Mouse (Mus musculus) liver, embryonic 14.5 days (tissue): ENCODE results near the gene Ect2. TPM values are rescaled to one million over a fixed set of nuclear protein-coding genes. Genes with fewer than 3 reads are reported as not detected.

Source experiments
- ATAC-seq: fragments of 200-750 bp; cut with Nextera tagmentation; 2 replicates; pipeline ENCODE4 v1.8.0; 2017; ENCODE audit warnings: moderate number of reproducible peaks, mild to moderate bottlenecking, moderate library complexity; ENCODE audit not compliant: insufficient read depth
- DNase-seq, 3 experiments: peaks; one replicate each; pipeline ENCODE4 v3.0.0-alpha.2; 2012 to 2013; ENCODE audit warnings: low read depth in 3 of 3, low spot score in 3 of 3
- H3K27ac ChIP-seq: fragments of 300-500 bp; sonication (generic); 2 replicates; pipeline ENCODE4 v1.5.1; 2014; ENCODE audit warnings: moderate library complexity, mild to moderate bottlenecking, control low read depth, inconsistent platforms
- H3K27me3 ChIP-seq: fragments of 300-500 bp; sonication (generic); 2 replicates; pipeline ENCODE4 v1.6.1; 2014; ENCODE audit warnings: mild to moderate bottlenecking, low read length, moderate library complexity; ENCODE audit not compliant: control insufficient read depth, insufficient read depth
- H3K36me3 ChIP-seq: fragments of 300-500 bp; sonication (generic); replicated peaks from 2 replicates; pipeline ENCODE4 v1.6.1; 2014; ENCODE audit warnings: low read depth; ENCODE audit not compliant: control insufficient read depth, insufficient read depth
- H3K4me1 ChIP-seq, 2 experiments: fragments of 200-500 bp in 1 of 2; fragments of 300-500 bp in 1 of 2; sonication (generic) in 1 of 2; replicated peaks; 2 replicates each; pipeline ENCODE4 v1.6.1; 2012 to 2014; ENCODE audit warnings: antibody characterized with exemption in 1 of 2, inconsistent platforms in 1 of 2, low read length in 1 of 2; ENCODE audit not compliant: control insufficient read depth in 2 of 2, insufficient read depth in 2 of 2
- H3K4me2 ChIP-seq: fragments of 300-500 bp; sonication (generic); 2 replicates; pipeline ENCODE4 v1.6.1; 2014; ENCODE audit warnings: low read depth, mild to moderate bottlenecking, control low read depth, moderate library complexity
- H3K4me3 ChIP-seq, 2 experiments: fragments of 200-500 bp in 1 of 2; fragments of 300-500 bp in 1 of 2; sonication (generic) in 1 of 2; 2 replicates each; pipeline ENCODE4 v1.5.1; 2012 to 2014; ENCODE audit warnings: low read depth in 2 of 2, low read length in 2 of 2, mild to moderate bottlenecking in 2 of 2, control low read depth in 1 of 2, inconsistent platforms in 1 of 2, moderate library complexity in 1 of 2; ENCODE audit not compliant: insufficient read depth in 1 of 2
- H3K9ac ChIP-seq: fragments of 300-500 bp; sonication (generic); replicated peaks from 2 replicates; pipeline ENCODE4 v1.6.1; 2014; ENCODE audit warnings: mild to moderate bottlenecking, control low read depth, moderate library complexity
- H3K9me3 ChIP-seq: fragments of 300-500 bp; sonication (generic); 2 replicates; pipeline ENCODE4 v1.6.1; 2016; ENCODE audit warnings: low read length, mixed read lengths; ENCODE audit not compliant: control insufficient read depth
- CTCF ChIP-seq: IDR thresholded peaks from 2 replicates; pipeline ENCODE4 v1.5.1; 2016; ENCODE audit warnings: antibody characterized with exemption, low read depth, control low read depth
- EP300 ChIP-seq: IDR thresholded peaks from 2 replicates; pipeline ENCODE4 v1.6.1; 2016; ENCODE audit warnings: antibody characterized with exemption, low read depth
- WGBS: fragments of 180-500 bp; shearing (Covaris S2); extraction: QIAGEN DNeasy Blood & Tissue Kit; methylation state at CpG from one replicate; pipeline ENCODE4 v1.1.7; 2014; ENCODE audit not compliant: insufficient replicate concordance; 5-methylcytosine and 5-hydroxymethylcytosine counted together
- polyA plus RNA-seq, 2 experiments: library from polyadenylated mRNA; depleted of rRNA in 1 of 2; stranded (reverse) in 1 of 2; unstranded in 1 of 2; fragments of >200 nt; fragmentation: Nextera tagmentation in 1 of 2; extraction: Ambion mirVana in 1 of 2; gene quantifications; 2 replicates each; pipeline versions ENCODE4 v1.2.1 to v1.2.3; 2012 to 2014

Gene Ect2
- polyA plus RNA-seq (2012; rRNA removed) = 12.8 and 15.9 TPM in 2 replicates
- 37.2 and 41.1 TPM in 2 replicates for polyA plus RNA-seq (2014; fragmentation: Nextera tagmentation; extraction: Ambion mirVana)

DNA sequence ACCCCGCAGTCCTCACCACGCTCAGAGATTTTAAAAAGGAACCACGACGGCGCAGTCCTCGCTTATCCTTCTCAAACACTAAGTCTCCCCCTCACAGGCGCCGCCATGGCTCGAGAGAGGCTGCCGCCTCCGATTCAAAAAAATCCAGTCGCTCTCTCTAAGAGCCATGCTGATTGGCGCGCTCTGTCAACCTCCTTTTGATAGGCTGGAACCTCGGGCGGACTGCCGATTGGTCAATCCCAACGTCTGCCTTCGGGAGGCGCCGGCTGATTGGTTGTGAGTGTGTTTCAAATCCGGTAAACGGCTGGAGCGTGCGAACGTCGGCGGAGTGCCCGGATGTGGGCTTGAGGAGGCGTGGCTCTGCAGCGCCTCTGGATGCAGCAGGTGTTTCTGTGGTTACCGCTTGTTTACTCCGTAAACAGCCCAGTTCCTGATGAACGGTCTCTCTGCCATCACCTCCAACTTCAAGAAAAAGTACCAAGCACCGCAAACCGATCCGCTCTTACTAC lies at the start of gene Ect2:
Ect2 (minus strand) TSS at position 178 of the 509 bp plus-strand sequence.
- H3K4me3 ChIP-seq = peak within 1 kb of the TSS; percentile 74 to 76
- H3K9me3 ChIP-seq = no peaks in the 10 kb centered on the region
- H3K27ac ChIP-seq = peak within 1 kb of the TSS; percentile 71
- DNase-seq (peak; percentile 99), ATAC-seq (peak; percentile 95)
- H3K27me3 ChIP-seq = no peaks in the 10 kb centered on the region
- H3K4me2 ChIP-seq = peak within 1 kb of the TSS; percentile 95
- H3K36me3 ChIP-seq = peaks cover 24% of the 10 kb centered on the region
- TF ChIP-seq CTCF = no peak
- TF ChIP-seq EP300 = peak; percentile 58
- H3K9ac ChIP-seq = peak within 1 kb of the TSS; percentile 95
- WGBS = under 1% methylated on average over 34 of the region's 37 CpGs
- H3K4me1 ChIP-seq = peaks cover 13 to 24% of the 10 kb centered on the region in 2 experiments

DNA sequence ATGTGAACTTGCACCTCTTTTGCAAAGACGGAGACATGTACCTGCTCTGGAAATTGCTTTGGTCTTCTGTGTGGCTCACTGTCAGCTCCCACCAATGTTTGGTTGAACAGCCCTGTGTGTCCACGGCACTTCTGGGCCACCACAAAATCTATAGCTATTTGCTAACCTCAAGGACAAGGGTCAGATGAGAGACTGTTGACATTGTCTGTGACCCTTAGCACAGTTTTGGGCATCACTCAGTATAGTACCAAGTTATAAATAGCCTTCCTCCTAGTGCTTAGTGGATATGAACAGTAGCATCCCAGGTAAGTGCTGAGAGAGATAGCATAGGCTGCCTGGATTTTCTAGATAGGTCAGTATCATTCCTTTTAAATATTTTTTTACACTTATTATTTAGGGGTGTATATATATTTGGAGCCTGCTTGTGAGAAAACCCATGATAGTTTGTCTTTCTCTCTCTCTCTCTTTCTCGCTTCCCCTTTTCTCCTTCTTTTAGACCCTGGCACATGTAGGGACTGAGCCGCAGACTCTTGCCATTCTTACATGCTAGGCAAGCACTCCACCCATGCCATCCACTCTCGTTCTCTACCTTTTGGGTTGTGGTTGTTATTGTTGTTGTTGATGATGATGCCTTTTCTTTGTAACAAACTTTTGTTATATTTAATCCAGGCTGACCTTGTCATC lies 48.2 kb upstream of the Ect2 start:
- Histone ChIP-seq H3K4me2 (no peak overlapping the region), H3K27ac (no peak overlapping the region), H3K4me1 (peaks cover 0 to 5% of the 10 kb centered on the region in 2 experiments; a peak in 2 of 4 replicates), H3K4me3 (no peak overlapping the region), H3K27me3 (no peaks in the 10 kb centered on the region), H3K9me3 (no peaks in the 10 kb centered on the region), H3K9ac (no peak overlapping the region), H3K36me3 (no peaks in the 10 kb centered on the region)
- 66% methylated on average over 5 of the region's 5 CpGs for WGBS
- DNase-seq (no peak), ATAC-seq (peak; percentile 62; the same call in 1 of the 2 replicates)
- TF ChIP-seq CTCF (no peak), EP300 (no peak)

DNA sequence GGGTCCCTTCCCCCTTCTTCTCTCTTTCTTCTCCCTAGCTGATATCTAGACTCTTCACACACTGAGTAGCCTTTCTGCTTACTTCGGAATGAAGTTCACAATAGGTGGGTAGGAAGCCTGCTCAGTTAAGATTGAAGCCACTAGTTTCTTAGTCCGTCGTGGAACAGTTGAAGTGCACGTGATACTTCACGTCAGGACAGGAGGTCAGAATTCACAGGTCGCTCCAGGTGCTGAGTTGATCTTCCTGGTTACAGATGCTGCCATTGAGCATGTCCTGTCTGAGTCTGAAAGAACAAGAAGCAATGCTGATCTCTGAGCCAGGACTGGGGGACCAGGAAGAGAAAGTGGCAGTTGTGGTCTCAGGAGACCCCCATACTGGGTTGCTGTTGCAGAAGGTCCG lies 45.4 kb upstream of the Ect2 start:
- Histone ChIP-seq H3K27ac (no peak overlapping the region), H3K9ac (no peak overlapping the region), H3K9me3 (no peaks in the 10 kb centered on the region), H3K4me2 (no peak overlapping the region), H3K36me3 (no peaks in the 10 kb centered on the region), H3K4me3 (no peak overlapping the region), H3K4me1 (peaks cover 0 to 11% of the 10 kb centered on the region in 2 experiments; a peak in 2 of 4 replicates), H3K27me3 (no peaks in the 10 kb centered on the region)
- TF ChIP-seq EP300 (no peak), CTCF (no peak)
- DNase-seq (no peak), ATAC-seq (no peak)
- 50% methylated on average over 7 of the region's 7 CpGs for WGBS

DNA sequence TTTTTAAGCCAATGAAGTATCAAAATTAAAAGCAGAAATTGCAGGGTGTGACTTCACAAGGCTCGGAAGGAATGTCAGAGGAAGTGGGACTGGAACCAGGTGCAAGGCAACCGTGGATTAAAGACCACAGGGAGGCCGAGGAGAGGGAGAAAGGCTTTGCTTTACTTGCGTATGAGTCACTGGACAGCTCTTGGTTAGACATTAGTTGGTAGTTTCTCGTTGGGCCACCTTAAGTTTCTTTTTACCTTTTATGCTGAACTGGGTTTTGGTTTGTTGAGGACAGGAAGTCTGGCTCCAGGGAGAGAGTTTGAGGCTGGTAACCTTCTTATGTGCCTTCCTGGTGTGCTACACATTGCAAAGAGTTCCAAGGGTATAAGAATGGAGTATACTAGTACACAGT lies 44.1 kb upstream of the Ect2 start:
- no peaks in the 10 kb centered on the region for H3K36me3 ChIP-seq
- H3K4me3 ChIP-seq = no peak overlapping the region
- TF ChIP-seq CTCF (no peak), EP300 (no peak)
- no peak overlapping the region for H3K4me2 ChIP-seq
- H3K9me3 ChIP-seq = no peaks in the 10 kb centered on the region
- H3K9ac ChIP-seq = no peak overlapping the region
- H3K4me1 ChIP-seq = peaks cover 0 to 21% of the 10 kb centered on the region in 2 experiments; a peak in 2 of 4 replicates
- ATAC-seq = no peak
- H3K27me3 ChIP-seq = no peaks in the 10 kb centered on the region
- DNase-seq = no peak
- WGBS = 51% methylated on average over 5 of the region's 5 CpGs
- no peak overlapping the region for H3K27ac ChIP-seq

DNA sequence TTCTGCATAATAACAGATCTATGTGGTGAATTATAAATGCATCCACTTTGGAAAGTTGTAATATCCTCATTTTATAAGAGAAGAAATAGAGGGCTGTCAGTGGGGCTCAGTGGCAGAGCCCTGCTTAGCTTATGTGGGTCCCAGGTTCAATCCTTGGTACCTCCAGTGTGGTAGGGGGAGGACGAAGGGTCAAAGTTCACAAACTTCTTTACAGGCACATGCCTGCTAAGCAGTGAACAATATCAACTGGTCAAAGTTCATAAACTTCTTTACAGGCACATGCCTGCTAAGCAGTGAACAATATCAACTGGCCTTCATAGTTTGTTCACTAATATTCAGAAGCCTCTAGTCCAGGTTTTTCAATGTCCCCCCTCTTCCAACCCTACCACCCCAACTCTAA lies 42.9 kb upstream of the Ect2 start:
- Histone ChIP-seq H3K4me3 (no peak overlapping the region), H3K9me3 (no peaks in the 10 kb centered on the region), H3K4me1 (peaks cover 0 to 28% of the 10 kb centered on the region in 2 experiments; a peak in 2 of 4 replicates), H3K27me3 (no peaks in the 10 kb centered on the region), H3K36me3 (no peaks in the 10 kb centered on the region), H3K9ac (no peak overlapping the region), H3K27ac (no peak overlapping the region), H3K4me2 (no peak overlapping the region)
- TF ChIP-seq CTCF = no peak
- TF ChIP-seq EP300 = no peak
- DNase-seq = no peak
- 53% methylated on average over 1 of the region's 1 CpGs for WGBS
- no peak for ATAC-seq
